Mouse (Mus musculus) erythroblast, adult 5-6 weeks (primary cell): Measurements from ENCODE around the gene Cyp4f17. TPM values are rescaled to one million over a fixed set of nuclear protein-coding genes. Genes with fewer than 3 reads are reported as not detected.
A peak's percentile ranks its signal among the peaks of the same experiment; 100 is the strongest.
"Not testable (repeated sequence)": the region's sequence is repeated elsewhere in the genome, so short reads cannot be mapped to it uniquely, and the experiment has no call there.

ENCODE experiments used
- ATAC-seq: replicated peaks from 2 replicates; pipeline ENCODE4 v1.8.0; 2016; ENCODE audit warnings: moderate number of reproducible peaks, mild to moderate bottlenecking, moderate TSS enrichment, inconsistent platforms; ENCODE audit not compliant: poor library complexity, low FRiP score, severe bottlenecking
- total RNA-seq, 2 experiments: library from RNA; stranded (forward) in 1 of 2; stranded (reverse) in 1 of 2; fragments of 150-400 nt in 1 of 2; fragments of 200-764, 138-1000 nt in 1 of 2; gene quantifications; 2 replicates each; pipeline versions ENCODE4 v1.2.3 to v1.2.4; 2015 to 2017; ENCODE audit warnings: low replicate concordance in 2 of 2

Cyp4f17 gene
- total RNA-seq, 2 experiments from 2014 or later, result not detected

DNA sequence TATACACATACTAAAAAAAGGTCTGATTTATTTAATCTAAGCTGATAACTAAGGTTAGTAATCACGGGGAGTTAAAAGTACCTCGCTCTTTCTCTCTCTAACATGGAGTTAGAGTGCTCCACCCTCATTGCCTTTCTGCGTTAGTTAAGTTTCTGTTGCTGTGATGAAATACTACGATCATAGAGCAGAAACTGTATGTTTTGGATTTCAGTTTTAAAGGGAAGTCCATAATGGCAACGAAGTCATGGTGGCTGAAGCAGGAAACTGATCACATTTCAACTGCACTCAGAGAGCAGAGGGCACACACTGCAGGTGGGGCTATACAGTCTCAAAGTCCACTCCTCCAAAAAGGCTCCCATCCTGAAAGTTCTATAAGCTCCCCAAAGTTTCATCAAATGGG lies 17.0 kb downstream of the Cyp4f17 start:
- no peak for ATAC-seq

DNA sequence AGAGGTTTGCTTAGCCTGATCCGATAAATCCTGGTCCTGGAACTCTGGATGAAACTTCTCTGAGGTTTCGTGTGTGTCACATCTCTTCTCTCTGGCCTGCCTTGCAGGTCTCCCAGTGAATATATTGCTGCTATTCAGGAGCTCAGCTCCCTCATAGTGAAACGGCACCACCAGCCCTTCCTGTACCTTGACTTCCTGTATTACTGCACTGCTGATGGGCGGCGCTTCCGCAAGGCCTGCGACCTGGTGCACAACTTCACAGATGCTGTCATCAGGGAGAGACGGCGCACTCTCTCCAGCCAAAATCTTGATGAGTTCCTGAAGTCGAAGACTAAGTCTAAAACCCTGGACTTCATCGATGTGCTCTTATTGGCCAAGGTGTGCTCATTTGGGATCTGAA lies 18.0 kb downstream of the Cyp4f17 start:
- ATAC-seq, result no peak

DNA sequence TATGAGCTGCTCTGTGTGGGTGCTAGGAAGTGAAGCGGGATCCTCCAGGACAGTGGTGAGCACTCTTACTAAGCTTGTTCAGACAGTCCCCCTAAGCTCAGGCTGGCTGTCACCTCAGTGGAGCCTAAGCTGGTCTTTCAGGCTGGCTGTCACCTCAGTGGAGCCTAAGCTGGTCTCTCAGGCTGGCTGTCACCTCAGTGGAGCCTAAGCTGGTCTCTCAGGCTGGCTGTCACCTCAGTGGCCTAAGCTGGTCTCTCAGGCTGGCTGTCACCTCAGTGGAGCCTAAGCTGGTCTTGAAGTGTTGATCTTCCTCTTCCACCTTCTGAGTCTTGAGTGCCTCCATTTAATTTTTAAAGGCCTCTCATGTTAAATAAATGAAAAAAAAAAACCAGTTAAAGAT lies 20.5 kb downstream of the Cyp4f17 start:
- ATAC-seq, result not testable (repeated sequence)

DNA sequence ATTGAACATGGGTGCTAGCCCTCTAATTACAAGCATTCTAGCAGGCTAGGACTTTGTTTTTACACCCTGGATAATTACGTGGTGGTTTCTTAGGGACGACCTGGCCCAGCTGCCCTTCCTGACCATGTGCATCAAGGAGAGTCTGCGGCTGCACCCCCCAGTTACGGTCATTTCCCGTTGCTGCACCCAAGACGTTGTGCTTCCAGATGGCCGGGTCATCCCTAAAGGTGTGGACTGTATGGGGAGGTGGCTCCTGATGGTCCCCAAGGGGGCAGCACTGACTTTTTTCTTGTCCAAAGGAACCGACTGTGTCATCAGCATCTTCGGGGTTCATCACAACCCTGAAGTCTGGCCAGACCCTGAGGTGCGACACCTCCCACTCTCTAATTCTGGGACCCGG lies 21.9 kb downstream of the Cyp4f17 start:
- ATAC-seq, result no peak

DNA sequence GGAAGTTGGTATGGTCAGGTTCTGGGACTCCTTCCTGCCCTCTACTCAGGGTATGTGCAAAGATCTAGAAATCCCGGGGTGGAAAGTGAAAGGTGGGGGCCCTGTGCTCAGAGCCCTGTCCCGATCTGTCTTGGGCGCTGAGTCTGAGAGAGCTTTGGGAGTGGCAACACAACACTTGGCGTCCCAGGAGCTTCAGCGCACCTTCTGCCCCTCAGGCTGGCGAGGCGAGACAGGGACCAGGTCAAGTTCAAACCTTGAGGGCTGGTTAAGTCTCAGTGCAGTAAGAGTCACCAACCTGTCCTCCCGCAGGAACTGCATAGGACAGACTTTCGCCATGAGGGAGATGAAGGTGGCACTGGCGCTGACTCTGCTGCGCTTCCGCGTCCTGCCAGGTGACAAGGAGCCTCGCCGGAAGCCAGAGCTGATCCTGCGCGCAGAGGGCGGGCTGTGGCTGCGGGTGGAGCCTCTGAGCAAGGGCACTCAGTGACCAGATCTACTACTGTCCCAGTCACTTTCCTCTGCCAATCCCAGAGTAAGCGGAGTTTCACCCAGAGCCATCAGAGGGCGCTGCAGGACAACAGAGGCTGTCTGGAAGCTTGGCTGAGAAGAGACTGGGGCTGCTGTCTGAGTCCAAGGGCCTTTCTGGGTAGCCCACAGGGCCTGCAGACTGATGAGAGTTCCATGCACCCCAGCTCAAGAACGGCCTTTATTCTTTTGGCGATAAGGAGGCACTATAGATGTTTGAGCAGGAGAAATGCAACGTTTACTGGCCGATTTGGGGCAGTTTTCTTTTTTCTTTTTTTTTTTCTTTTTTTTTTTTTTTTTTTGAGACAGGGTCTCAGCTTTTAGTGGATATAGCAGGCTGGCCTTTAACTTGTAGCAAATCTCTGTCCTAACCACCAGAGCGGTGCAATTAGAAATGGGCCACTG lies 22.8 kb downstream of the Cyp4f17 start:
- 0 out of 2 replicates have a peak, but pooled peaks have one; percentile 41 for ATAC-seq

DNA sequence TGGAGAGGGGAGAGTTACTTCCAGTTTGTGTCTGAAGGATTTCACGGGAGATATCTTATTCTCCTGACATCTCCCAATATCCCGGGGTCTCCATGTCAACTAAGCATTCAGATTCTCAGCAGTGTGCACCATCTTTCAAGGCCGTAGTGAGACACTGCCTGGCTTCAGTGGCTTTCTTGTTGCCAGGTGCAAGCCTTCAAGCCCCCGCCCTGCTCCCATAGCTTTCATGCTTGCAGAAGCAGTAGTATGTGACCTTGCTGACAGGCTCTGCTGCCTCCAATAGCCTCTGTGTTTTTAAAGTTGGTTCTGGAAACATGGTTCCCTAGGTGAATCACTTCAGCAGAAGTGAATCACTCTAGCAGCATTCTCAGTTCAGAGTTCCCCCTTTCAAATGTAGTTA lies 26.5 kb downstream of the Cyp4f17 start:
- not testable (repeated sequence) for ATAC-seq

DNA sequence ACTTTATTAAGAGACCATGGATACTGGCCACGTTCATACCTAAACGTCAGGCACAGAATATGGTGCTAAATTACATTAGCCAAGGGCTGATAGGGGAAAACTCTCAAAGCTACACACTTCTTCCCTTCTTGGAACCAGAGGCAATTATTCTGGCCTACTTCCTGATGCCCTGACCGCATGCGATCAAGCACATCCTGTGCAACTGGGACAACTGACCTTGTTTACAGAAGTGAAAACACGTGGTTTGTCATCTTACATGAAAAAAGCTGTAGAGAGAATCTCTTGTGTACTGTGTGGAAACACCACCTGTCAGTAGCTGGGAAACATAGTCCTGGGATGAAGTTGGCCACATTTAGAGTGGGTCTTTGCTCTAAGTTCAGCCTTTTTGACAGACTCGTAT lies 28.2 kb downstream of the Cyp4f17 start:
- no peak for ATAC-seq

DNA sequence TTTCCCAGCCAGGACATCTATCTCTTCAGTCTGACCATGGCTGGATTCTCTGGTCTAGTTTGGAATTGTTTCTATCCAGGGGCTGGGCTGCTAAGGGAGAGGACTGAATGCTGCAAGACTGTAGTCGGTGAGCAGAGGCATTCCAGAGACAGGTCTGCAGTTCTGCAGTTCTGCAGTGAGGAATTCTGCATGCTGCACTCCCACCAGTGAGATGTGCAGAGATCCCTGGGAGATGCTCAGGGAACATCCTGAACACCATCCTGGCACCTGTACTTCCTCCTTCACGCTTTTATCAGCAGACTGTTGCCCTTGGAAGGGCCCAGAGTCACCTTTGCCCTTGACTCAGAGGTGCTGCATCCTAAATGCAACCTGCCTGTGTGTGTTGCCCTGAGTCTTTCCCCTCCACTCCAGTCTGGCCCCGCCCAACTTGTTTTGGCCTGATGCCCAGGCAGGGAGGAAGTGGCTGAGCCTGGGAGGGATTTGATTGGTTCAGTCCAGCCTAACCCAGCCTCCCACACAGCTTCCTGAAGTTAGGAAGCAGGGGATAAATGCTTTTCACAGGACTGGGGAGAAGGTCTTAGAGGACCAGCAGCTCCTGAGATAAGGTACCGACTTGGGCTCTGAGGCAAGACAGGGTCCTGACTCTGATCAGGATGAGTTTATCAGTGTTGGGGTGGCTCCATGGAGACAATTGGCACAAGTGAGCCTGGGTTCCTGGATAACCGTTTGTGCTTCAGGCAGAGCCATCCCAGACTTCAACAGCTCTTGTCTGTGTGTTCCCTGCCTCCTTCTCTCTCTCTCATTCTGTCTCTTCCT lies 30.4 kb downstream of the Cyp4f17 start, which contains the start of gene Cyp4f16:
Gene Cyp4f16 (plus strand): TSS at position 508 of the 816 bp plus-strand sequence.
- not testable (repeated sequence) for ATAC-seq

DNA sequence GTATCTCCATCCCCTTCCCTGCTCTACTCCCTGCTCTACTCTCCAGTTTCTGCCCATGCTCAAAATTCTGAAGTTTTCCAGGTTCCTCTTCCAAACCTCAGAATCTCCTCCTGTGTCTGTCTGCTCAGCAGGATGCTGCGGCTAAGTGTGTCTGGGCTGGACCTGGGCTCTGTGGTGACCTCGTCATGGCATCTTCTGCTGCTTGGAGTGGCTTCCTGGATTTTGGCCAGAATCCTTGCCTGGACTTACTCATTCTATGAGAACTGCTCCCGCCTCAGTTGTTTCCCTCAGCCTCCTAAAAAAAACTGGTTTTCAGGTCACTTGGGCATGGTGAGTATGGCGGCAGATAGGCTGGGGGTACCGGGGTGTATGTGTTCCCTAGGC lies 31.0 kb downstream of the Cyp4f17 start:
- ATAC-seq, result no peak

DNA sequence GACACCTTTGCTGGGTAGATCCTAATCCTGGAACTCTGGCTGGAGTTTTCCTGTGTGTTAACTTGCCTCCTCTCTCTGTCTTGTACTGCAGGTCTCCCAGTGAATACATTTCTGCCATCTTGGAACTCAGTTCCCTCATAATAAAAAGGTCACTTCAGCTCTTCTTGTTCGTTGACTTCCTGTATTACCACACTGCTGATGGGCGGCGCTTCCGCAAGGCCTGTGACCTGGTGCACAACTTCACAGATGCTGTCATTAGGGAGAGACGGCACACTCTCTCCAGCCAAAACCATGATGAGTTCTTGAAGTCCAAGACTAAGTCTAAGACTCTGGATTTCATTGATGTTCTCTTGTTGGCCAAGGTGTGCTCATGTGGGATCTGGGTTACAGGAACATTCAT lies 38.9 kb downstream of the Cyp4f17 start:
- ATAC-seq, result not testable (repeated sequence)

DNA sequence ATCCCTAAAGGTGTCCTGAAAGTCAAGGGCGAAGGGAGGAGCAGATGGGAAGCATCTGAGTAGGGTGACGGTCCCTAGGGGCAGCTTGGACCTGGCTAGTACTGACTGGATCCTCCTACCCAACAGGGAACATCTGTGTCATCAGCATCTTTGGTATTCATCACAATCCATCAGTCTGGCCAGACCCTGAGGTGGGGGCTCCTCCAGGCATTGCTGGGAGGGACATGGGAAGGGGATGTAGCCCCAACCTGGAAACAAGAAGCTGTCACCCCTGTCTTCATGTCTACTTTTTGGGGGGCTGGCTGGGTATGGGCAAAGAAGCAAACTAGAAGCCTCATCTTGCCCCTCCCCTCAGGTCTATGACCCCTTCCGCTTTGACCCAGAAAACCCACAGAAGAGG lies 44.5 kb downstream of the Cyp4f17 start:
- not testable (repeated sequence) for ATAC-seq

DNA sequence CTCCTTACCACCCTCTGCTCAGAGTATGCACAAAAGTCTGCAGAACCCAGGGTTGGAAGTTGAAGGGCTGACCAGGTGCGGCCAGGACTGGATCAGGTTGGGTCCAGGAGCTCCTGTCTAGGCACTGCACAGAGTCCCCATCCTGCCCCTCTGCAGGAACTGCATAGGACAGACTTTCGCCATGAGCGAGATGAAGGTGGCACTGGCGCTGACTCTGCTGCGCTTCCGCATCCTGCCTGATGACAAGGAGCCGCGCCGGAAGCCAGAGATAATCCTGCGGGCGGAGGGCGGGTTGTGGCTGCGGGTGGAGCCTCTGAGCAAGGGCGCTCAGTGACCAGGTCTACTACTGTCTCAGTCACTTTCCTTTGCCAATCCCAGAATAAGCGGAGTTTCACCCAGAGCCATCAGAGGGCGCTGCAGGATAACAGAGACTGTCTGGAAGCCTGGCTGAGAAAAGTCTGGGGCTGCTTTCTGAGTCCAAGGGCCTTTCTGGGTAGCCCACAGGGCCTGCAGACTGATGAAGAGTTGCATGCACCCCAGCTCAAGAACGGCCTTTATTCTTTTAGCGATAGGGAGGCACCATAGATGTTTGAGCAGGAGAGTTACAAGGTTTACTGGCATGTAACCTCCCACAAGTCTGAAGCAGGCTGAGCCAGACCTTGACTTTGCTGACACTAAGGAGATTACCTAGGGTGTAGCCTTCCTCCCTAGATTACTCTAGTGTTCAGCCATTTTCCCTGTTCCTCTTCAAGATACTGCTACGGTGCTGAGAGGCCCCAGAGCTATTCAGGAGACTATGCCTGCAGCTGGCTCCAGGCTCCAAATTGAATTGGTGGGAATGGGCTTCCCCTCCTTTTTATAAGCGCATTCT lies 45.3 kb downstream of the Cyp4f17 start:
- ATAC-seq, result peak; percentile 62; the same call in 1 of the 2 replicates

DNA sequence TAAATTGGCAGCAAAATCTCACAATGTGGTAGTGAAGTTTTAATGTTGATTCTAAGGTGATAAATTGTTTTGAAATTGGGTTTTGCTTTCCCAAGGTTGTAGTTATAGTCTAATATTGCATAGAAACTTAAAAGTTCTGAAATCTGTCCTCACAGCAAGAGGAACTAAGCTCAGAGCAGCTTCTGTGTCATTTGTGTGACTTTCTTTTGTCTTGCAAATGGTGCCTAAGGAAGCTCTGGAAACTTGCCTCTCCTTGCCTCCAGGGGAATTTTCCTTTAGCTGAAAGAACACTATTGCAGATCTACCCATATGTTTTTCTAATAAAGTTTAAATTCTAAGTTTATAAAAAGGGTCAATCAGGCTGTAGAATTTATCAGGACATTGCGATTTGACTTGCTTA lies 47.2 kb downstream of the Cyp4f17 start:
- ATAC-seq, result not testable (repeated sequence)

DNA sequence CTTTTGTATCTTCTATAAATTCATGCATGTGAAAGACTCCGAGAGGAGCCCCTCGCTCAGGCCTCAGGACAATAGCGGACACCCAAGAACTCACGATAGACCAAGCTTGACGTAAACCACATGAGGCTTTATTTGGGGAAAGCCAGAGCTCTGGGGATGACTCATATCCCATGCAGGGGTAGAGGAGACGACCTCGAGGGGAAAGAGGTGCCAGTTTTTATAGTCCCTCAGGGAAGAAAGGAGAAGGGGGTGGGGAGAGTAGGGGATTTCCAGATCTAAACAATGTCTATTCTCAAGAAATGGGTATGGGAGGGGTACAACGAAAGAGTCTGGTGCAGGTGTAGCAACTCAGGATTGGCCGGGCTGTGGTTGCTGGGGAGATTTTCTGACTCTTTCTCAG lies 48.5 kb downstream of the Cyp4f17 start:
- ATAC-seq, result not testable (repeated sequence)

DNA sequence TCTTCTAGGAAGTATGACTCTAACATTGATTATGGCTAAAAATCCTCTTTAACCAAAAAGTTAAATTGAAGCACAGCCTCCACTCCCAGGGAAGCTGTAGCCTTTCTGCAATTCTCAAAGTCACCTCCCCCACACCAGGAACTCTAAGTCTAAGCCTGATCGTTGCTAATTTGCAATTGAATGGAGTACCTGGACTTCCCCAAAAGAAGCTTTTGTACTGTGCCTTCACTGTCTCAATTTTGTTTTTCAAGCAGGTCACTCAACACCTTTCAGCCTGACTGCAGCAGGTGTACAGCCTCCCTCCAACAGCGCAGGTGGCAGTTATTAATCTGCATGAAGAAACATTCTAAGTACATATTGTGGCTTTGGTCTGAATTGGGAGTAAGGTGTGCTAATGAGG lies 57.5 kb downstream of the Cyp4f17 start:
- not testable (repeated sequence) for ATAC-seq

DNA sequence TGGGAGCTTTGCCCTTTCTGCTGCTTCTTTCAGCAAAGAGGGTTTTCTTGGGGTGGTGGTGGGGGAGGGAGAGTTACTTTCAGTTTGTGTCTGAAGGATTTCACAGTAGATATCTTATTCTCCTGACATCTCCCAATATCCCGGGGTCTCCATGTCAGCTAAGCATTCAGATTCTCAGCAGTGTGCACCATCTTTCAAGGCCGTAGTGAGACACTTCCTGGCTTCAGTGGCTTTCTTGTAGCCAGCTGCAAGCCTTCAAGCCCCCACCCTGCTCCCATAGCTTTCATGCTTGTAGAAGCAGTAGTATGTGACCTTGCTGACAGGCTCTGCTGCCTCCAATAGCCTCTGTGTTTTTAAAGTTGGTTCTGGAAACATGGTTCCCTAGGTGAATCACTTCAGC lies 67.4 kb downstream of the Cyp4f17 start:
- ATAC-seq, result not testable (repeated sequence)

DNA sequence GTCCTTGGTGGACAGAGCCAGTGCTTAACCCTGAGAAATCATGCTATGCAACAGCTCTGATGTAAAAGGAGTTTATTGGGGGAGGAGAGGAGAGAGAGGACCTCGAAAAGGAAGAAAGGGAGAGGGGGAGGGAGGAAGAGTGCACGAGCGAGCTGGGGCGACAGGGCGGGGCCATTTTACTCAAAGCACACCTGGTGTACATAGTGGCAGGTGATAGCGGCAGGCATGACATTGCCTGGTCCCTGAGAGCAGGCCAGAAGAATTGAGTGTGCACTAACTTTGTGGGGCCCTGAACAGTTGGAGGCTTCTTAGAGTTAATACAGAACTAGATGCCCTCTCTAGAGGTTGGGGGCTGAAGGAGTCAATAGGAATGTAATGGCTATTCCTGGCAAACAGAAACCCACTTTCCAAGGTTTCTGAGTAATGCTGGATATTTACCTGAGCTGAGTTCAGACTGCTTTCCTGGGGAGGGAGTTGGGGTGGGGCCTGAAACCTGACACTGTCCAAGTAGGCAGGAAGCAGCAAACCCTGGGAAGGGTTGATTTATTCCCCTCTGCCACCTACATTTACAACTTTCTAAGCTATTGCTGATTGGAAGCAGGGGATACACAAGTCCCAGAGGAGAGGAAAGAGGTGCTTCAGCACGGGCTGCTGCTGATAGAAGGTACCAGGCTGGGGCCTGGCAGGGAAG lies 71.8 kb downstream of the Cyp4f17 start:
- ATAC-seq, result no peak
